Mouse (Mus musculus): Measurements from ENCODE around the gene Tnfsf8. TPM values are rescaled to one million over a fixed set of nuclear protein-coding genes. Genes with fewer than 3 reads are reported as not detected.

The Tnfsf8 gene
- total RNA-seq, 2 experiments from 2014 or later: not detected

DNA sequence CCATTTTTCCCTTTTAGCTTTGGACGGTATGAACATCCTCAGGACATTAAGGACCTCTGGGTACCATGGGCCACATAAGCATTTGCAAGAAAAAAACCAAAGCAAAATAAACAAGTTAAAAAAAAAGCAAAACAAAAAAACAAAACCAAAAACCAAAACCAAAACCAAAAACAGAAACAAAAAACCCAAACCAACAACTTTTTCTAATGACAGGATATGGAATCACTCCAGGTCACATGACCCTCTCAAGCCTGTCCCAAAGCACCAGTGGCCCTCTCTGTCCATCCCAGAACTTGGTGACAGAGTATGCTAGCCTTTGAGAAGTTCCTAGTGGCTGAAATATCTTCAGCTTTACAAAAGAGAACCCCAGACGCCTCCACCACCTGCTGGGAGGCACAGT lies 15.4 kb downstream of the Tnfsf8 start:
- intact Hi-C loops (cut with DNase I): no loop called here
- DNase-seq (ENCODE audit: low spot score): no peak

DNA sequence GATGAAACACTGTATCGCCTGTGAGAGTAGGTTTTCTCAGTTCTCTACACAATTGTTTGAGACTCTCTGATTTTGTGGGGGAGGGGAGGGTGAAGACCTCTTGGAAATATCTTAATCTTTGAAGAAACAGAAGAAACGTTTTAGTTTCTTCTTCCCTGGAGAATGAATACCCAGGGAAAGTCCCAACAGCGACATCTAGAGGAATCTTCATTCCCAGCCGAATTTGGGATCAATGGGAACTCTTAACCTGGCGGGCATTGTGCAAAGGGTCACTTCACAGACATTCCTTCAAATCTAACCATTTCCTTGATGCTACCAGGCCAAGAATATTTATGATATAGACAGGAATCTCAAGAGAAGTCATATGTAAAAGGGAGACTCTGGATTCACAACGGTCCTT lies 17.2 kb downstream of the Tnfsf8 start:
- no peak for DNase-seq (ENCODE audit: low spot score)
- intact Hi-C loops (cut with DNase I): loop anchor here (1.0 to 5.0 kb wide), 3 partner anchors 158 to 427 kb away; no protein-coding TSS in a partner anchor

DNA sequence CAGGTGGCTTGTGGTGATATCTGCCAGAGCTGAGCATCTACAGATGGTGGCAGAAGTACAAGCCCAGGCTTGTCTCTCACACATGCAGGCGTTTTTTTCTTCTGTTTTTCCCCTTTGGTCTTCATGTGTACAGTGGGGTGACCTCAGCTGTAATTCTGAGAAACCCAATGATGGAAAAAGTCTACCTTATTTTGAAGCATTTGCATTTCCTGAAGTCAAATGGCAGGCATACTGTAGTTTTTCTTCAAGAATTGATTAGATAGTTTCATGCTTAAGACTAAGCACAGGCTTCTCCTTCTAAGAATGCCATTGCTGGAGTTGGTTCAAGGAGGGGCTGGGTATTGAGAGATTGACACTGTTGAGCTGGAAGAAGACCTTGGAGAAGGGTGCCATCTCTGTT lies 18.9 kb downstream of the Tnfsf8 start:
- intact Hi-C loops (cut with DNase I): loop anchor here (2.0 to 5.0 kb wide), 2 partner anchors 333 to 425 kb away; no protein-coding TSS in a partner anchor
- DNase-seq (ENCODE audit: low spot score): no peak

DNA sequence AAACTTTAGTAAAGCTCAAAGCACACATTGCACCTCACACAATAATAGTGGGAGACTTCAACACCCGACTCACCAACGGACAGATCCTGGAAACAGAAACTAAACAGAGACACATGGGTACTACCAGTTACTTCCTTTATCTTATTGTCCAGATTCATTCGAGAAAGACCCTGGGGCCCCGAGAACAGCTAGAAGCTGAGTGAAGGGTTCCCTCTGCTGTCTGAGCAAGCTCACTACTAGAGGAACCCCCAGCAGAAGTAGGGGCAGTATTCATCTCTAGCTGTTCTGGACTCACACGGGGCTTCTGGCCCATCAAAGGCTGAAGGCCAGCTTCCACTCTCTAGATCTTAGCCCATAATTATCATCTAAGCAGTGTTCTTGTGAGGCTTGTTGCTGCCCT lies 20.7 kb downstream of the Tnfsf8 start:
- no peak for DNase-seq (ENCODE audit: low spot score)
- intact Hi-C loops (cut with DNase I): loop anchor here (5.0 kb wide), 1 partner anchor 423 kb away; no protein-coding TSS in a partner anchor

DNA sequence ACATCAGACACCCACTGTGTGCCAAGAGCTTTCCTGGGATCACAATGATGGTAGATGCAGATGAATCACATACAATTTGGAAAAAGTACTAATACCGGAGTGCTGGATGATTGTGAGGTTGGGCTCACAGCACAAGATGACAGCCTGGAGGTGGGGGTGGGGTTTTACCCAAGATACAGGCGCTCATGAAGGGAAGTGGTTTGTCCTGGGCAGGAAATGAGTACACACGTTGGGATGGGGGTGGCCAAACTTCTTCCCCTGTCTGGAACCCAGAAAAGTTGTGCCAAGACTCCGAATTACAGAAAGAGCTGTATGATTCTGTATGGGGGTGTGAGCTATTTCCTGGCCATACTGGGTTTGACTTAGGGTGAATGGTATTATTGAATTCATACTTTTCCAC lies 38.0 kb downstream of the Tnfsf8 start:
- intact Hi-C loops (cut with DNase I): no loop called here
- DNase-seq (ENCODE audit: low spot score): no peak

DNA sequence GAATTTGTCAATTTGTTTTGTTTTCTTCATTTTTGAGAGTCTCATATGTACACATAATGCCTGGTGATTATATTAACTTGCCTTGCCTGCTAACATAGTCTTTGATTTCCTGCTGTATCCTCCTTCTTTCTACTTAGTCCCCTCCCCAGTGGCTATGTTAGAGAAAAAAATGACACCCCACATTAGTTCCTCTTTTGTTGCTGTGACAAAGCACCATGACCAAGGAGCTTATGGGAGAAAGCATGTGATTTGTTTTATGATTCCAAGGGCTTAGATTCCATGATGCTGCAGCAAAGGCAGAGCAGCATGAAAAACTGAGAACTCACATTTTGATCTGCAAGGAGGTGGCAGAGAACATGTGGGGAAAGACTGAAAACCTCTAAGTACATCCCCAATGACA lies 43.6 kb downstream of the Tnfsf8 start:
- intact Hi-C loops (cut with DNase I): no loop called here
- no peak for DNase-seq (ENCODE audit: low spot score)

DNA sequence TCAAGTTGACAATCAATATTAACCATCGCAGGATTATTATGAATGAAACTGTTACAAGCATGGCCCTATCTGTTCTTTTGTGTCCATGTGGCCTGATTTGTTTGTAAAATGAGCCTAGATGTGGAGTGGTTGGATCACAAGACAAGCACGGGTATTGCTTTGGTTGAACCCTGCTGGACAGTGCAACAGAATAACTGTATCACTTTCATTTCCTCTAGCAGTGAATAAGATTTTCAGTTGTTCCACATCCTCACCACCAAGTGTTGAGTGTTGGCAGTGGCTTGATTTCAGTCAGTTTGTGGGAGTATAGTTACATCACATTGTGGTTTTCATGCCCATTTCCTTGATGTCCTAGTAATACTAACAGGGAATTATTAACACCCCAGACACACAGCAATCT lies 45.5 kb downstream of the Tnfsf8 start:
- intact Hi-C loops (cut with DNase I): no loop called here

DNA sequence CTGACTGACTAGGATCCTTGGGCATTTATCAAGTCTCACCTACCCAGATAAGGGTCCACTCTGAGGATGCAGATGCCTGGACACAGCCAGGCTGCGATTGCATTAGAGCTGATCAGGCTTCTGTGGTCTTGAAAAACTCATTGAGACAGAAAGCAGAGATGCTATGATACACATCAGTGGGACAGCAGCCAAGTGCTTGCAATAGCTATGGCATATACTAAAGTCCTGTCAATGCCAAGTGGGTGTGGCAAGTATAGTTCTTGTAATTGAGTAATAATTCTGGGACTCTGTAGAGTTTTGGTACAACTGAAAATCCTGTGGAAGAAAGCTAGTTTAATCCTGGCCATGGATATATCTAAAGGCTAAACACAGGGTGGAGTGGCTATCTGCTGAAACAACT lies 63.1 kb downstream of the Tnfsf8 start:
- intact Hi-C loops (cut with DNase I): no loop called here
- no peak for DNase-seq (ENCODE audit: low spot score)

More for the DNA sequence above, 45.5 kb downstream of the Tnfsf8 start:
- DNase-seq (ENCODE audit: low spot score): no peak

DNA sequence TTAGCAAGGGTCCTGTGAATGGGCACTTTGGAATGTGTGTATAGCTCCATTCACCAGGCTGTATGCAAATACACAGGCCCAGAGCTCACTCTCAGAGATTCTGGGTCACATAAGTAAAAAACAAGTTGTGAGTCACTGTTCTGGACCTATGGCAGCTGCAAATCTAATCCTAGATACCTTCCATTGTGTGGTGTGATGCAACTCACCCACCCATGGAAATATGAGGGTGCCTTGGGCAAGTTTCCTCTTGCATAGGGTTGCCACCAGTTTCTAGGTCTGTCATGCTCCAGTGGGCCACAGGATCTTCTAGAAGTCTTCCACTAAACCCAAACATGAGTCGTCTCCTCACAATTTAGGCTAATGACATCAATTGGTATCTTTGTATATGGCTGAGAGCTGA lies 64.6 kb downstream of the Tnfsf8 start:
- DNase-seq (ENCODE audit: low spot score): no peak
- intact Hi-C loops (cut with DNase I): no loop called here

DNA sequence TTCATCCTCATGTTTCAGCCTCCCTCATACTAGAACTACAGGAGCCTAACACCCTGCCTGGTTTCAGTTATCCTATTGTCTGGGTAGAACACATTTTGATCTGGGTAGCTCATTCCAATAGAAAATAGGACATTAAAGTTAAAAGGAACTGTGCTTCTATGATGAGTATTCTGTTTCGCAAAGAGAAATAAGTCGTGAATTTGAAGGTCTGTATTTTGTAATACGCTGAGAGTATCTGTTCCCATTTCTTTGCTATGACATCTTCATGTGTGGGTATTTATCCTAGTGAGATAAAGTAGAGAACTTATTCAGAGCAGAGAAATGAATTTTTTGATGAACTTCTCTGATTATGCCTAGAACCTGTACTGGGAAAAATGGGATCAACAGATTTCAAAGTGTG lies 68.8 kb downstream of the Tnfsf8 start:
- intact Hi-C loops (cut with DNase I): no loop called here
- no peak for DNase-seq (ENCODE audit: low spot score)

DNA sequence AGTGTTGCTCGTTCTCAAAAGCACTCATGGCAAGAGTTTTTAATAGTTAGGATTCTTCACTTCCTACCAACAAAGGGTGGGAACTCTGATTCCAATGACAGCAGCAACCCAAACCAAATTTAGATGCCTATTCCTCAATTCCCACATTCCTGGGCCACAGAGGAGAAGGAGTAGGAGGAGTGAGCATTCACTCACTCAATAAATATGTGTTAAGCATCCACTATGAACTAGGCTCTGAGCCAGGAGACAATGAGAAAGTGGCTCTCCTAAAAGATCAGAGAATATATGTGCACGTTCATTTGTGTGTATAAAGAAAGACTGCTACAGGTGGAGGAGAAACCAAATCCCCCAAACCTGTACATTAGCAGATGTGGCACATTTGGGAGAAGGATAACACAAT lies 75.7 kb downstream of the Tnfsf8 start:
- no peak for DNase-seq (ENCODE audit: low spot score)
- intact Hi-C loops (cut with DNase I): no loop called here

DNA sequence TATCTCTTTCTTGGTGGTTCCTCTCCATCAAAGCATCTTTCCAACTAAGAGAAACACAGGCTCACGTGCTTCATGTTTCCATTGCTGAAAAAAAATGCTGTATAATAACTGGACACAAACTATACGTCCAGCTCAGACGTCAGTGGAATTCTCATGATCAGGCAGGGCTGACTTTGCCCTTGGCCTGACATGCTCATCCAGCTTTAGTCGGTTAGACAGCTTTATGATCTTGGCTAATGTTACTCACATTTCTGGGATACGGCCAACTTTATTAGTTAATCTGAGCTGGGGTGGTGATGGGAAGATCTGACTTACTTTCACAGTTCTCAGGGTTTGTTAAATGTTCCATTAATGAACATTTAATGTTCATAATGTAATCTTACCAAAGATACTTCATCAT lies 77.3 kb downstream of the Tnfsf8 start:
- intact Hi-C loops (cut with DNase I): loop anchor here (5.0 kb wide), 1 partner anchor 97 kb away; no protein-coding TSS in a partner anchor
- DNase-seq (ENCODE audit: low spot score): no peak

DNA sequence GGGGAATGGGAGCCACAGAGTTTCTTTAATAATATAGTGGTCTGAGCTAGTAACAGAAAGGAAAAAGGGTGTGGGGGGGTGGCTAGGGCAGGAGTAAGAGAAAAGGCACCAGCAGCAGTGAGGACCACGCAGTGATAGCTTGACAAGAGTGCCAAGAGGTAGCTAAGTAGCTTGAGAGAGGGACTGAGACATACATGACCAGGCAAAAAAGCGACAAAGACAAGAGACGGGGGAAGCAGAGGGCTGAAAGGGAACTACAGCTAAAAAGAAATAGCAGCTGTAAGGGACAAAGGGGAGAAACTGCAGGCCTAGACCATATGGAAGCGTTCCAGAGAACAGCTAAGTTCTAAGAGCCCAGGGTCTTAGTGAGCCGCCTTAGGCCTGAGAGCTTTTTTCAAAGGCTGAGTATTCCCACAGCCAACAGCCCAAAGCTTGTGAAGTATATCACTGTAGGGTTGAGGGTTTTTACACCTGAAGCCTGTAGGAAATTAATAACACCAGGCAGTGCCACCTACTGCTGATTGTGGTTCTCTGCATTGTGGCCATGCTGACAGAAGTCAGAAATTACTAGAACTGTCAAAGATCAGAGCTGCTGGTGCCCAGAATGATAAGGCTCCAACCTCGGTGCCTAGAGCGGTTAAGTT lies 78.1 kb downstream of the Tnfsf8 start:
- intact Hi-C loops (cut with DNase I): loop anchor here (5.0 kb wide), 1 partner anchor 96 kb away; no protein-coding TSS in a partner anchor

More for the DNA sequence above, 78.1 kb downstream of the Tnfsf8 start:
- DNase-seq (ENCODE audit: low spot score): no peak

Other genes starting within 250 kb of the Tnfsf8 start
- not detected for gene Tex48, start 238.9 kb downstream of the Tnfsf8 start, total RNA-seq (2021)
- gene Gm11214, start 198.0 kb downstream of the Tnfsf8 start, total RNA-seq (2021): not detected
- gene Tnfsf15, start 116.2 kb downstream of the Tnfsf8 start, total RNA-seq (2021): not detected
- gene Tnc, start 185.7 kb upstream of the Tnfsf8 start, total RNA-seq (2021): 1 to 10 TPM; 1.0 TPM